Mouse (Mus musculus) adrenal gland, postnatal 36 days (tissue): ENCODE measurements around the gene Gm20538. TPM values are rescaled to one million over a fixed set of nuclear protein-coding genes. Genes with fewer than 3 reads are reported as not detected.

Experiments
- total RNA-seq, 2 experiments: library from RNA; stranded (reverse); gene quantifications; 2 replicates each; pipeline ENCODE4 v1.2.3; 2021

Gene Gm20538
- total RNA-seq, 2 experiments from 2014 or later = not detected

Other genes starting within 250 kb of the Gm20538 start
- 1 to 10 TPM; 5.1 to 8.5 TPM for gene Scd4, start 219.7 kb downstream of the Gm20538 start, total RNA-seq
- 1,000 to 10,000 TPM; 2,304 to 4,221 TPM for gene Scd1, start 145.0 kb downstream of the Gm20538 start, total RNA-seq
- under 1 TPM; 0.13 to 0.20 TPM for gene Wnt8b, start 59.4 kb downstream of the Gm20538 start, total RNA-seq
- 1 to 10 TPM; 4.0 to 4.9 TPM for gene Sec31b, start 7.0 kb downstream of the Gm20538 start, total RNA-seq
- 100 to 1,000 TPM; 628 to 645 TPM for gene Ndufb8, start 2.6 kb upstream of the Gm20538 start, total RNA-seq
- gene Hif1an, start 10.0 kb upstream of the Gm20538 start, total RNA-seq = 10 to 100 TPM; 27.9 to 28.7 TPM
- not detected for gene Pax2, start 203.2 kb upstream of the Gm20538 start, total RNA-seq